ENCODE assay signal across 20 mouse cellular contexts in genomic region chr1:153711544-153712262, GRCm38 (mm10). TPM values are rescaled to one million over a fixed set of nuclear protein-coding genes. Genes with fewer than 3 reads are reported as not detected.
A peak's percentile ranks its signal among the peaks of the same experiment; 100 is the strongest.
DNase-seq lines count a peak whose midpoint lies in the region; ATAC-seq and TF ChIP-seq lines count a peak whose summit lies in the region.
"Had no signal": no experiment of that assay in that cellular context is flagged by ENCODE, and none has a peak within 500 bp of the region (broad histone marks: within the 10 kb centered on the region; RNA-seq: fewer than 3 reads in every experiment).

No protein-coding gene starts in this region.

- peak; percentile 82 for ATAC-seq in frontal cortex, adult (ENCODE audit: low TSS enrichment)
- ATAC-seq in limb, embryonic 14.5 days (ENCODE audit: low FRiP score, low read depth) = peak; percentile 37; the same call in 1 of the 2 replicates
- peak; percentile 37; the same call in 1 of the 2 replicates for ATAC-seq in stomach, embryonic 14.5 days (ENCODE audit: insufficient number of reproducible peaks, insufficient read depth, low FRiP score, low read depth)
- ATAC-seq in stomach, postnatal 0 days (ENCODE audit: low FRiP score, low TSS enrichment) = no peak
- peak; percentile 79 for ATAC-seq in stomach, embryonic 16.5 days (ENCODE audit: insufficient read depth, low FRiP score)
- ATAC-seq: activated CD4-positive, CD25-positive, alpha-beta regulatory T cell, adult 4 months; forebrain, embryonic 15.5 days; Patski had no signal

- no peak overlapping the region for H3K9ac ChIP-seq in limb, embryonic 14.5 days (ENCODE audit: low read depth, low read length, severe bottlenecking)
- no peak overlapping the region for H3K9ac ChIP-seq in stomach, embryonic 14.5 days (replicated peaks; ENCODE audit: low read depth, low read length)
- no peak overlapping the region for H3K9ac ChIP-seq in stomach, postnatal 0 days (ENCODE audit: low read length)
- no peak overlapping the region for H3K9ac ChIP-seq in stomach, embryonic 16.5 days (ENCODE audit: low read length)
- H3K9ac ChIP-seq: forebrain, embryonic 15.5 days; heart, embryonic 13.5 days; hindbrain, embryonic 15.5 days had no signal

- H3K4me3 ChIP-seq in limb, embryonic 14.5 days (replicated peaks; ENCODE audit: low read length) = no peak overlapping the region
- no peak overlapping the region for H3K4me3 ChIP-seq in limb, embryonic 10.5 days
- no peak overlapping the region for H3K4me3 ChIP-seq in stomach, embryonic 14.5 days (ENCODE audit: low read depth, low read length)
- H3K4me3 ChIP-seq in stomach, postnatal 0 days (ENCODE audit: low read depth, low read length) = no peak overlapping the region
- no peak overlapping the region for H3K4me3 ChIP-seq in stomach, embryonic 16.5 days (replicated peaks; ENCODE audit: low read length)
- H3K4me3 ChIP-seq: forebrain, embryonic 15.5 days; heart, embryonic 13.5 days; hindbrain, embryonic 15.5 days had no signal

- no peaks in the 10 kb centered on the region for H3K36me3 ChIP-seq in limb, embryonic 14.5 days (ENCODE audit: control insufficient read depth, insufficient read depth, low read length)
- no peaks in the 10 kb centered on the region for H3K36me3 ChIP-seq in limb, embryonic 10.5 days
- H3K36me3 ChIP-seq in stomach, embryonic 14.5 days (ENCODE audit: control insufficient read depth, insufficient read depth, low read length) = no peaks in the 10 kb centered on the region
- no peaks in the 10 kb centered on the region for H3K36me3 ChIP-seq in stomach, postnatal 0 days (ENCODE audit: control insufficient read depth, insufficient read depth, low read length)
- no peaks in the 10 kb centered on the region for H3K36me3 ChIP-seq in stomach, embryonic 16.5 days (ENCODE audit: control insufficient read depth, insufficient read depth, low read length)
- H3K36me3 ChIP-seq: forebrain, embryonic 15.5 days; heart, embryonic 13.5 days; hindbrain, embryonic 15.5 days had no signal

- no peak for DNase-seq in frontal cortex, postnatal 10 days (ENCODE audit: low spot score in 2 of 2)
- peak; percentile 36 for DNase-seq in limb, embryonic 14.5 days (ENCODE audit: low spot score)
- no peak for DNase-seq in limb, embryonic 10.5 days (ENCODE audit: low spot score)
- DNase-seq in stomach, postnatal 0 days (ENCODE audit: low spot score) = no peak
- DNase-seq in MN1 (ENCODE audit: low spot score) = no peak
- DNase-seq: adrenal gland, postnatal 14 days; cerebellum, adult 11-12 months; cerebellum, adult 9-11 months; cerebellum, postnatal 36 days; gastrocnemius, postnatal 14 days; heart, postnatal 36 days had no signal

- H3K9me3 ChIP-seq in limb, embryonic 14.5 days (ENCODE audit: control insufficient read depth, low read length) = no peaks in the 10 kb centered on the region
- H3K9me3 ChIP-seq in limb, embryonic 10.5 days (replicated peaks) = no peaks in the 10 kb centered on the region
- no peaks in the 10 kb centered on the region for H3K9me3 ChIP-seq in stomach, embryonic 14.5 days (ENCODE audit: control insufficient read depth, low read depth, low read length)
- no peaks in the 10 kb centered on the region for H3K9me3 ChIP-seq in stomach, postnatal 0 days (ENCODE audit: control insufficient read depth, low read length)
- H3K9me3 ChIP-seq in stomach, embryonic 16.5 days (replicated peaks; ENCODE audit: control insufficient read depth, low read length) = no peaks in the 10 kb centered on the region
- H3K9me3 ChIP-seq: forebrain, embryonic 15.5 days; heart, embryonic 13.5 days; hindbrain, embryonic 15.5 days had no signal

- no peak overlapping the region for H3K27ac ChIP-seq in limb, embryonic 14.5 days (replicated peaks; ENCODE audit: low read depth, low read length)
- H3K27ac ChIP-seq in limb, embryonic 10.5 days = no peak overlapping the region
- no peak overlapping the region for H3K27ac ChIP-seq in stomach, embryonic 14.5 days (ENCODE audit: low read length)
- no peak overlapping the region for H3K27ac ChIP-seq in stomach, postnatal 0 days (replicated peaks)
- H3K27ac ChIP-seq in stomach, embryonic 16.5 days (ENCODE audit: low read length) = peak overlapping the region; percentile 44
- H3K27ac ChIP-seq: forebrain, embryonic 15.5 days; heart, embryonic 13.5 days; hindbrain, embryonic 15.5 days had no signal

- H3K4me1 ChIP-seq in limb, embryonic 14.5 days (ENCODE audit: control insufficient read depth, insufficient read depth, low read length) = no peaks in the 10 kb centered on the region
- H3K4me1 ChIP-seq in limb, embryonic 10.5 days = peaks cover 6% of the 10 kb centered on the region
- no peaks in the 10 kb centered on the region for H3K4me1 ChIP-seq in stomach, embryonic 14.5 days (ENCODE audit: control insufficient read depth, insufficient read depth, low read length)
- no peaks in the 10 kb centered on the region for H3K4me1 ChIP-seq in stomach, postnatal 0 days (replicated peaks; ENCODE audit: control insufficient read depth, insufficient read depth)
- H3K4me1 ChIP-seq in stomach, embryonic 16.5 days (ENCODE audit: control insufficient read depth, insufficient read depth, low read length) = peaks cover 6% of the 10 kb centered on the region; the same call in 1 of the 2 replicates
- H3K4me1 ChIP-seq: forebrain, embryonic 15.5 days; hindbrain, embryonic 15.5 days had no signal

- 63% methylated on average over 3 of the region's 3 CpGs for WGBS in limb, embryonic 14.5 days
- WGBS in limb, embryonic 10.5 days = 89% methylated on average over 3 of the region's 3 CpGs
- WGBS in stomach, embryonic 14.5 days = 47% methylated on average over 3 of the region's 3 CpGs
- 52% methylated on average over 3 of the region's 3 CpGs for WGBS in stomach, postnatal 0 days
- WGBS in stomach, embryonic 16.5 days = 46% methylated on average over 3 of the region's 3 CpGs

- TF ChIP-seq CTCF in stomach, postnatal 0 days (IDR thresholded peaks at IDR 0.05; ENCODE audit: low read depth) = no peak

- no peaks in the 10 kb centered on the region for H3K27me3 ChIP-seq in limb, embryonic 14.5 days (ENCODE audit: control insufficient read depth, insufficient read depth, low read length)
- no peaks in the 10 kb centered on the region for H3K27me3 ChIP-seq in limb, embryonic 10.5 days (ENCODE audit: low read depth, poor library complexity, severe bottlenecking)
- no peaks in the 10 kb centered on the region for H3K27me3 ChIP-seq in stomach, embryonic 14.5 days (ENCODE audit: control insufficient read depth, insufficient read depth, low read length)
- H3K27me3 ChIP-seq in stomach, postnatal 0 days (ENCODE audit: control insufficient read depth, insufficient read depth, low read length) = no peaks in the 10 kb centered on the region
- H3K27me3 ChIP-seq in stomach, embryonic 16.5 days (ENCODE audit: control insufficient read depth, insufficient read depth, low read length) = no peaks in the 10 kb centered on the region
- H3K27me3 ChIP-seq: forebrain, embryonic 15.5 days; heart, embryonic 13.5 days; hindbrain, embryonic 15.5 days; Patski had no signal

- no peak overlapping the region for H3K4me2 ChIP-seq in limb, embryonic 14.5 days (replicated peaks; ENCODE audit: low read depth, low read length, severe bottlenecking)
- H3K4me2 ChIP-seq in stomach, embryonic 14.5 days (replicated peaks; ENCODE audit: low read depth, low read length) = no peak overlapping the region
- H3K4me2 ChIP-seq in stomach, postnatal 0 days (replicated peaks; ENCODE audit: low read depth) = no peak overlapping the region
- no peak overlapping the region for H3K4me2 ChIP-seq in stomach, embryonic 16.5 days (ENCODE audit: low read depth, low read length)
- H3K4me2 ChIP-seq: forebrain, embryonic 15.5 days; heart, embryonic 13.5 days; hindbrain, embryonic 15.5 days had no signal

- TF ChIP-seq POLR2A in limb, embryonic 14.5 days (IDR thresholded peaks at IDR 0.05; ENCODE audit: borderline replicate concordance, extremely low read depth, insufficient read depth, insufficient read length) = no peak

- no peak for TF ChIP-seq EP300 in stomach, postnatal 0 days (optimal IDR thresholded peaks at IDR 0.05)

RNA-seq across cellular contexts. Expression of gene Rgs16, which starts 28.4 kb away (rescaled TPM):
- 21.9 and 22.6 TPM in 2 replicates for polyA plus RNA-seq in limb, embryonic 14.5 days (2012; rRNA removed)
- 6.4 and 8.5 TPM in 2 replicates for polyA plus RNA-seq in limb, embryonic 14.5 days (2014; fragmentation: Nextera tagmentation; extraction: Ambion mirVana)
- 3.1 and 6.0 TPM in 2 replicates for polyA plus RNA-seq in limb, embryonic 10.5 days (2016; fragmentation: Nextera tagmentation; extraction: Ambion mirVana)
- polyA plus RNA-seq in stomach, embryonic 14.5 days (2014; fragmentation: Nextera tagmentation; extraction: Ambion mirVana) = 2.4 TPM in 2 replicates
- polyA plus RNA-seq in stomach, postnatal 0 days (2015; fragmentation: Nextera tagmentation; extraction: Ambion mirVana) = 2.3 and 2.7 TPM in 2 replicates
- polyA plus RNA-seq in stomach, embryonic 16.5 days (2015; fragmentation: Nextera tagmentation; extraction: Ambion mirVana) = 4.3 and 5.0 TPM in 2 replicates

RNA-seq across cellular contexts. Expression of gene Rnasel, which starts 37.5 kb away (rescaled TPM):
- 19.4 and 23.5 TPM in 2 replicates for polyA plus RNA-seq in limb, embryonic 14.5 days (2012; rRNA removed)
- 10.0 and 14.1 TPM in 2 replicates for polyA plus RNA-seq in limb, embryonic 14.5 days (2014; fragmentation: Nextera tagmentation; extraction: Ambion mirVana)
- polyA plus RNA-seq in limb, embryonic 10.5 days (2016; fragmentation: Nextera tagmentation; extraction: Ambion mirVana) = 4.0 and 8.2 TPM in 2 replicates
- polyA plus RNA-seq in stomach, embryonic 14.5 days (2014; fragmentation: Nextera tagmentation; extraction: Ambion mirVana) = 9.2 and 11.1 TPM in 2 replicates
- 11.8 TPM in 2 replicates for polyA plus RNA-seq in stomach, postnatal 0 days (2015; fragmentation: Nextera tagmentation; extraction: Ambion mirVana)
- 13.7 TPM in 2 replicates for polyA plus RNA-seq in stomach, embryonic 16.5 days (2015; fragmentation: Nextera tagmentation; extraction: Ambion mirVana)

RNA-seq across cellular contexts. Expression of gene Rgs8, which starts 58.9 kb away (rescaled TPM):
- polyA plus RNA-seq in limb, embryonic 14.5 days (2012; rRNA removed) = 1.9 and 2.3 TPM in 2 replicates
- 1.1 and 1.3 TPM in 2 replicates for polyA plus RNA-seq in limb, embryonic 14.5 days (2014; fragmentation: Nextera tagmentation; extraction: Ambion mirVana)
- polyA plus RNA-seq in limb, embryonic 10.5 days (2016; fragmentation: Nextera tagmentation; extraction: Ambion mirVana) = 0.28 and 0.61 TPM in 2 replicates
- 0.35 and 0.41 TPM in 2 replicates for polyA plus RNA-seq in stomach, embryonic 14.5 days (2014; fragmentation: Nextera tagmentation; extraction: Ambion mirVana)
- polyA plus RNA-seq in stomach, postnatal 0 days (2015; fragmentation: Nextera tagmentation; extraction: Ambion mirVana) = 0.16 and 0.29 TPM in 2 replicates
- 0.32 and 0.50 TPM in 2 replicates for polyA plus RNA-seq in stomach, embryonic 16.5 days (2015; fragmentation: Nextera tagmentation; extraction: Ambion mirVana)
- polyA plus RNA-seq: gonadal fat pad, adult 2 months had no signal
